Mouse (Mus musculus): ENCODE measurements at regions not wholly inside any gene's neighbourhood (a gene's known extent, or its start where the extent isn't known, plus 50 kb on each side); places are given as distances from the start of the nearest gene placed in this dataset.
A peak's percentile ranks its signal among the peaks of the same experiment; 100 is the strongest.

GRCm38 (mm10) chr9:50257162-50257561 is 87.6 kb downstream of the Rpl10-ps3 start:
- Histone ChIP-seq H3K9ac (replicated peaks; ENCODE audit: low read length) (no peak overlapping the region), H3K36me3 (ENCODE audit: control insufficient read depth, insufficient read depth, low read length) (no peaks in the 10 kb centered on the region), H3K27ac (replicated peaks; ENCODE audit: low read depth, low read length) (no peak overlapping the region), H3K9me3 (ENCODE audit: control insufficient read depth, low read length) (no peaks in the 10 kb centered on the region), H3K27me3 (ENCODE audit: control insufficient read depth, insufficient read depth, low read length) (no peaks in the 10 kb centered on the region), H3K4me3 (replicated peaks; ENCODE audit: low read depth, low read length) (no peak overlapping the region), H3K4me1 (ENCODE audit: control insufficient read depth, insufficient read depth, low read length) (0 out of 2 replicates have a peak, but pooled peaks cover 2% of the 10 kb centered on the region), H3K4me2 (ENCODE audit: low read length) (no peak overlapping the region)
- ATAC-seq (ENCODE audit: low FRiP score, low TSS enrichment) (no peak), DNase-seq (no peak)
- WGBS, result 85% methylated on average over 3 of the region's 3 CpGs

- Histone ChIP-seq H3K27me3 (ENCODE audit: control insufficient read depth, insufficient read depth, low read length) (no peaks in the 10 kb centered on the region), H3K9me3 (ENCODE audit: control insufficient read depth, low read length) (no peaks in the 10 kb centered on the region), H3K4me2 (ENCODE audit: low read length) (no peak overlapping the region; the same call in 1 of the 2 replicates), H3K4me1 (ENCODE audit: control insufficient read depth, insufficient read depth, low read length) (peaks cover 30% of the 10 kb centered on the region), H3K9ac (replicated peaks; ENCODE audit: low read length) (no peak overlapping the region), H3K4me3 (replicated peaks; ENCODE audit: low read depth, low read length) (no peak overlapping the region), H3K36me3 (ENCODE audit: control insufficient read depth, insufficient read depth, low read length) (no peaks in the 10 kb centered on the region), H3K27ac (replicated peaks; ENCODE audit: low read depth, low read length) (peak overlapping the region; percentile 83)
- ATAC-seq (ENCODE audit: low FRiP score, low TSS enrichment) (peak; percentile 90), DNase-seq (peak; percentile 91)
- WGBS, result 24% methylated on average over 5 of the region's 5 CpGs
Measured at GRCm38 (mm10) chr9:50244982-50245671, 99.6 kb downstream of the Rpl10-ps3 start.

- DNase-seq, result peak; percentile 38
Measured at GRCm38 (mm10) chr9:50240923-50241322, 103.8 kb downstream of the Rpl10-ps3 start.

GRCm38 (mm10) chr9:50235908-50236307 is 108.9 kb downstream of the Rpl10-ps3 start:
- ATAC-seq (ENCODE audit: low FRiP score, low TSS enrichment), result peak; percentile 46; the same call in 1 of the 2 replicates
- DNase-seq, result peak; percentile 65

More at GRCm38 (mm10) chr9:50240923-50241322, 103.8 kb downstream of the Rpl10-ps3 start:
- Histone ChIP-seq H3K27me3 (ENCODE audit: control insufficient read depth, insufficient read depth, low read length) (no peaks in the 10 kb centered on the region), H3K4me2 (ENCODE audit: low read length) (no peak overlapping the region), H3K4me3 (replicated peaks; ENCODE audit: low read depth, low read length) (no peak overlapping the region), H3K27ac (replicated peaks; ENCODE audit: low read depth, low read length) (no peak overlapping the region), H3K9me3 (ENCODE audit: control insufficient read depth, low read length) (no peaks in the 10 kb centered on the region), H3K9ac (replicated peaks; ENCODE audit: low read length) (no peak overlapping the region), H3K4me1 (ENCODE audit: control insufficient read depth, insufficient read depth, low read length) (peaks cover 33% of the 10 kb centered on the region), H3K36me3 (ENCODE audit: control insufficient read depth, insufficient read depth, low read length) (no peaks in the 10 kb centered on the region)
- 64% methylated on average over 8 of the region's 8 CpGs for WGBS
- ATAC-seq (ENCODE audit: low FRiP score, low TSS enrichment), result no peak

GRCm38 (mm10) chr9:50234655-50235054 is 110.1 kb downstream of the Rpl10-ps3 start:
- H3K4me1 ChIP-seq (ENCODE audit: control insufficient read depth, insufficient read depth, low read length), result peaks cover 17% of the 10 kb centered on the region; the same call in 1 of the 2 replicates
- no peak for ATAC-seq (ENCODE audit: low FRiP score, low TSS enrichment)
- no peaks in the 10 kb centered on the region for H3K9me3 ChIP-seq (ENCODE audit: control insufficient read depth, low read length)
- no peaks in the 10 kb centered on the region for H3K27me3 ChIP-seq (ENCODE audit: control insufficient read depth, insufficient read depth, low read length)
- no peak overlapping the region for H3K4me3 ChIP-seq (replicated peaks; ENCODE audit: low read depth, low read length)
- no peak overlapping the region for H3K4me2 ChIP-seq (ENCODE audit: low read length)
- H3K27ac ChIP-seq (replicated peaks; ENCODE audit: low read depth, low read length), result no peak overlapping the region
- DNase-seq, result peak; percentile 6
- WGBS, result 84% methylated on average over 6 of the region's 6 CpGs
- no peak overlapping the region for H3K9ac ChIP-seq (replicated peaks; ENCODE audit: low read length)
- H3K36me3 ChIP-seq (ENCODE audit: control insufficient read depth, insufficient read depth, low read length), result no peaks in the 10 kb centered on the region

More at GRCm38 (mm10) chr9:50235908-50236307, 108.9 kb downstream of the Rpl10-ps3 start:
- H3K9ac ChIP-seq (replicated peaks; ENCODE audit: low read length), result no peak overlapping the region
- H3K36me3 ChIP-seq (ENCODE audit: control insufficient read depth, insufficient read depth, low read length), result no peaks in the 10 kb centered on the region
- 9% methylated on average over 1 of the region's 1 CpGs for WGBS
- H3K4me1 ChIP-seq (ENCODE audit: control insufficient read depth, insufficient read depth, low read length), result peaks cover 17% of the 10 kb centered on the region; the same call in 1 of the 2 replicates
- no peaks in the 10 kb centered on the region for H3K27me3 ChIP-seq (ENCODE audit: control insufficient read depth, insufficient read depth, low read length)
- H3K4me3 ChIP-seq (replicated peaks; ENCODE audit: low read depth, low read length), result no peak overlapping the region
- H3K27ac ChIP-seq (replicated peaks; ENCODE audit: low read depth, low read length), result 0 out of 2 replicates have a peak overlapping the region, but pooled peaks have one; percentile 5
- no peaks in the 10 kb centered on the region for H3K9me3 ChIP-seq (ENCODE audit: control insufficient read depth, low read length)
- no peak overlapping the region for H3K4me2 ChIP-seq (ENCODE audit: low read length)

- 90% methylated on average over 4 of the region's 4 CpGs for WGBS
- Histone ChIP-seq H3K36me3 (ENCODE audit: control insufficient read depth, insufficient read depth, low read length) (no peaks in the 10 kb centered on the region), H3K9ac (replicated peaks; ENCODE audit: low read length) (no peak overlapping the region), H3K27ac (replicated peaks; ENCODE audit: low read depth, low read length) (no peak overlapping the region), H3K4me1 (ENCODE audit: control insufficient read depth, insufficient read depth, low read length) (peaks cover 17% of the 10 kb centered on the region; the same call in 1 of the 2 replicates), H3K27me3 (ENCODE audit: control insufficient read depth, insufficient read depth, low read length) (no peaks in the 10 kb centered on the region), H3K4me2 (ENCODE audit: low read length) (no peak overlapping the region), H3K9me3 (ENCODE audit: control insufficient read depth, low read length) (no peaks in the 10 kb centered on the region), H3K4me3 (replicated peaks; ENCODE audit: low read depth, low read length) (no peak overlapping the region)
- ATAC-seq (ENCODE audit: low FRiP score, low TSS enrichment) (no peak), DNase-seq (no peak)
Measured at GRCm38 (mm10) chr9:50232958-50233510, 111.7 kb downstream of the Rpl10-ps3 start.

- Histone ChIP-seq H3K36me3 (ENCODE audit: control insufficient read depth, insufficient read depth, low read length) (no peaks in the 10 kb centered on the region), H3K4me3 (replicated peaks; ENCODE audit: low read depth, low read length) (no peak overlapping the region), H3K9ac (replicated peaks; ENCODE audit: low read length) (no peak overlapping the region), H3K4me2 (ENCODE audit: low read length) (no peak overlapping the region), H3K27ac (replicated peaks; ENCODE audit: low read depth, low read length) (no peak overlapping the region), H3K9me3 (ENCODE audit: control insufficient read depth, low read length) (no peaks in the 10 kb centered on the region), H3K4me1 (ENCODE audit: control insufficient read depth, insufficient read depth, low read length) (no peaks in the 10 kb centered on the region), H3K27me3 (ENCODE audit: control insufficient read depth, insufficient read depth, low read length) (no peaks in the 10 kb centered on the region)
- WGBS, result 96% methylated on average over 5 of the region's 5 CpGs
- DNase-seq (no peak), ATAC-seq (ENCODE audit: low FRiP score, low TSS enrichment) (no peak)
Measured at GRCm38 (mm10) chr9:50210481-50210880, 134.3 kb downstream of the Rpl10-ps3 start.

GRCm38 (mm10) chr9:50199422-50200218 is 145.1 kb downstream of the Rpl10-ps3 start:
- no peak overlapping the region for H3K4me3 ChIP-seq (replicated peaks; ENCODE audit: low read depth, low read length)
- no peak overlapping the region for H3K4me2 ChIP-seq (ENCODE audit: low read length)
- no peaks in the 10 kb centered on the region for H3K9me3 ChIP-seq (ENCODE audit: control insufficient read depth, low read length)
- WGBS, result 80% methylated on average over 7 of the region's 7 CpGs
- no peaks in the 10 kb centered on the region for H3K36me3 ChIP-seq (ENCODE audit: control insufficient read depth, insufficient read depth, low read length)
- no peak overlapping the region for H3K9ac ChIP-seq (replicated peaks; ENCODE audit: low read length)
- ATAC-seq (ENCODE audit: low FRiP score, low TSS enrichment) (no peak), DNase-seq (no peak)
- H3K27ac ChIP-seq (replicated peaks; ENCODE audit: low read depth, low read length), result no peak overlapping the region
- no peaks in the 10 kb centered on the region for H3K4me1 ChIP-seq (ENCODE audit: control insufficient read depth, insufficient read depth, low read length)
- H3K27me3 ChIP-seq (ENCODE audit: control insufficient read depth, insufficient read depth, low read length), result no peaks in the 10 kb centered on the region
